9 mouse cellular contexts compared by ENCODE assay signal in the genomic region with DNA sequence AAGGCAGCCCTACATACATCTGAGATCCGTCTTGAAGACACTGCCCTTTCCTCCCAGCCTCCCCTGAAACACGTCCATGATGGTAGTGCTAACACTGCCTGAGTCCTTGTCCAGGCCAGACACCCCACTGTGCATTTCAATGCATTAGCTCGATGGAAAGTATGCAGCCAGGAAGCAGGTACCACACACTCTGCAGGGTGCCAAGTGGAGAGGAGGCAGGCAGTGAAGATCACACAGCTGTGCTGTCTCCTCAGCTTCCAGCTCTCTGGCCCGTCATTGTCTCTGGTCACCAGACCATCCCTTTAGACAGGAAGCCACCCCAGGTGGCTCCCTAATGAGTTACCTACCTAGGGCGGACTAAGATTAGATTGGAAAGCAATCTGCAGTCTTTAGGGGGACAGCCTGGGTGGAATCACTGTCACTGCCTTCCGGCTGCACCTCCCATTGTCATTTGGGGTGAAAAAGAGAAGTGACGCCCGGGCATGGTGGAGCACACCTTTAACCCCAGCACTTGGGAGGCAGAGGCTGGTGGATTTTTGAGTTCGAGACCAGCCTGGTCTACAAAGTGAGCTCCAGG.
"Had no signal": no experiment of that assay in that cellular context is flagged by ENCODE, and none has a peak within 500 bp of the region (broad histone marks: within the 10 kb centered on the region; RNA-seq: fewer than 3 reads in every experiment).

No protein-coding gene starts in this region.

- ATAC-seq: liver, postnatal 0 days; midbrain, embryonic 13.5 days had no signal

- H3K4me3 ChIP-seq: limb, embryonic 12.5 days; liver, embryonic 13.5 days; midbrain, embryonic 13.5 days had no signal

- DNase-seq: layer of hippocampus, adult 9-11 months; liver, embryonic 13.5 days had no signal

- H3K27ac ChIP-seq: kidney, postnatal 0 days; limb, embryonic 12.5 days; liver, embryonic 13.5 days; macrophage; midbrain, embryonic 13.5 days had no signal

- H3K36me3 ChIP-seq: limb, embryonic 12.5 days; liver, embryonic 13.5 days; lung, embryonic 15.5 days; midbrain, embryonic 13.5 days had no signal

- H3K27me3 ChIP-seq: lung, embryonic 15.5 days had no signal

- H3K9me3 ChIP-seq: limb, embryonic 12.5 days; liver, embryonic 13.5 days; lung, embryonic 15.5 days; megakaryocyte, embryonic 14.5 days; midbrain, embryonic 13.5 days had no signal

- H3K9ac ChIP-seq: limb, embryonic 12.5 days; liver, embryonic 13.5 days; liver, postnatal 0 days; lung, embryonic 15.5 days; midbrain, embryonic 13.5 days had no signal

- H3K4me2 ChIP-seq: limb, embryonic 12.5 days; liver, embryonic 13.5 days; midbrain, embryonic 13.5 days had no signal
